Mouse (Mus musculus) T-cell, adult 2 months (primary cell): Measurements from ENCODE around the gene Elmo1.

ENCODE experiments used
- DNase-seq: peaks from one replicate; pipeline ENCODE4 v3.0.0; 2022; ENCODE audit warnings: low spot score

Elmo1 gene

GRCm38 (mm10) chr13:20320232-20320631 lies 229.8 kb downstream of the Elmo1 start:
- DNase-seq: no peak

- no peak for DNase-seq
These were observed 233.1 kb downstream of the Elmo1 start for GRCm38 (mm10) chr13:20323478-20323877.

GRCm38 (mm10) chr13:20327064-20327463 lies 236.7 kb downstream of the Elmo1 start:
- no peak for DNase-seq

DNA sequence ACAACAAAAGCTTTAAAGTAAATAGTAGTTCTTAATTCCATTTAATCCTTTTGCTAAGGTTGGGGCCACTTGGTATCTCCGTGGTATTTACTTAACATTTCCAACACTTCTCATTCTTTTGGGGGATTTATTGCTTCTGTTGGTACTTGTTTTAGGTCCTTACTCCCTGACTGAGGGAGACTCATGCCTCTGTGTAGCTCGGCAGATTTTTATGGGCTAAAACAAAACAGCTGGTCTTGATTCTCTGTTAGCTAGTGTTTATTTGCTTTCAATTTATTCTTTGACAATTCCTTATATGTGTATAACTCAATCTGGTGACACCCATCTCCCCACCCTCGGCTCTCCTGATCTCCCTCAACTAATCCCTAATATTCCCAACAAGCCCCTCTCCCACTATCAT lies 237.6 kb downstream of the Elmo1 start:
- no peak for DNase-seq

DNA sequence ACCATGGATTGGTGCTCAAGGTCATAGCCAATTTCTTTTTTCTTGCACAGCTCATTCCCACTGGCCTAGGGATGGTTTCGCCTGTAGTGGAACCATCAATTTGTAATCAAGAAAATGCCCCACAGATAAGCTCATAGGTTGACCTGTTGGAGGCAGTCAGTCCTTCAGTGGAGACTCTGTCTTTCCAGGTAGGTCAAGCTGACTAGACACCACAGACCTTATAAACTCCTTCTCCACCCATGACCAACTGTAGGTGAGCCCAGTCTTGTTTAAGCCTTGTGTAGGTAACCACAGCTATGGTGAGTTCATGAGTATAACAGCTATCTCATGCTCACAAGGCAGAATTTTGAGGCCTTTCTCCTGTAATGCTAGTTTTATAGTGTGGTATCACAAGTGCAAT lies 238.3 kb downstream of the Elmo1 start:
- DNase-seq: no peak

GRCm38 (mm10) chr13:20330954-20331353 lies 240.6 kb downstream of the Elmo1 start:
- no peak for DNase-seq

DNA sequence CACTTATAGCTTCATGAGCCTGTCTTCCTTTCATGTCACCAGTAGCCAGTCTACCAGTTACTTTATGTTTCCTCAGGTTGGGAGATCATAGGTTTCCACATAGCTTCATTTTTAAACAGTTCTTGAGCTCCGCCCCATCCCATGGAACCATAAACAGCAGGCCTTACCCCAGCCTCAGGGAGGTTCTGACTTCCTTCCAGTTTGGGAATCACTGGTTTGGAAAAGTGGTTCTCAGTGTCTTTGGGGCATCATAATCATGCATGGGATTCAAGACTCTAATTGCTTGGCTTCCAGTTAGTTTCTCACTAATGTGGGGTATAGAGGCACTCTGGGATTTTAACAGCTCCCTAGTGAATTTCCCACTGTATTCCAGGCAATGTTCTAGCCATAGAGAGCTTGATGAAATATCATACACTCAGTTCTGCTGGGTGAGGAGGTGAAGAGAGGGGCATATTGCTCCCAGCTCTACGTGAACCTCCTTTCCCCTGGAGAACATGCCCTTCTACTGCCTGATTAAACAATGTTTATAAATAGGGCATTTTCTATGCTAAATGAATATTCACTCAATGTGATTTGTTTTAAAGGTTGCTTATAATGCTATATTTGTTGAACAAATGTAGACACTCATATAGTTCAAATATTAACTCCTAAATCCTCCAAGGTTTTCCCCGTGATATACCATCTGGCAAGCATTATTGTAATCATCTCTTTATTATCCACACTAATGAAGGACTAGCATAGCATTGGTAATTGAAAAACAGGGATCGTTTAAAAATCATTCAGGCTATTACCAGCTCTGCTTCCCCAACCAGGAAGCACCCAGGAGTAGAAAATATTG lies 244.9 kb downstream of the Elmo1 start:
- no peak for DNase-seq

GRCm38 (mm10) chr13:20335889-20336497 lies 245.6 kb downstream of the Elmo1 start:
- DNase-seq: no peak

- no peak for DNase-seq
These were observed 252.5 kb downstream of the Elmo1 start for GRCm38 (mm10) chr13:20342881-20343280.

- DNase-seq: no peak
These were observed 259.4 kb downstream of the Elmo1 start for GRCm38 (mm10) chr13:20349754-20350153.

- no peak for DNase-seq
These were observed 262.2 kb downstream of the Elmo1 start for GRCm38 (mm10) chr13:20352631-20353030.

DNA sequence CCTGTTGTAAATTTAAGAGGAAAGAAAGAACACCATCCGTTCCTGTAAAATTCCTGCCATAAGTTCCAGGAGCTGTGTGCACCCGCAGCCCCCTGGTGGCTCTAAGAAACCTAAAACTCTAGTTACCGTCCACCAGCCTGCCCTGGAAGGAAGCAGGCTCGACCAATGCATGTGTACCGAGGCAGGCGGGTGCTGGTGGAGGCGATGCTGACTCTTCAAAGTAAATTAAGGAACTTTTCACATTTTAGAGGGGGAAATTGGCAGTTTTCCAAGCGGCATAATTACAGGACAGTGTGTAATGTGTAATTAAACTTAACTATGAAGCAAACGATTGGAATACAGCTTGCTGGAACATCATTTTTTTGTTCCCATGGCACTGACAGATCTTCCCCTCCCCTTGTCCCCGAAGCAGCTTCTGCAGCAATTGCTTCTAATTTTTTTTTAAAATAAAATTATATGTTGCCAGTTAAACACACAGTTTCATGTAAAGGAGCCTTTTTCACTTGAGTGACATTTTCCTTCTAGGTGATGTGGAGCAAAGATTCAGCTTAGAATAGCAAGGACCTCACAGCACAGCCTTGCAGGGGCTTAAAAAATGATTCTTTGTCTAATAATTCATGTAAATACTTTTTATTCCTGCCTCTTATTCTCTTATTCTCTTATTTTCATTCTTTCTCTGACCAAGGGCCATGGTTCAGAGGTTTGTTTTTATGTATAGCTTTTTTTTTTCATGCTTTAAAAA lies 263.6 kb downstream of the Elmo1 start:
- DNase-seq: no peak

DNA sequence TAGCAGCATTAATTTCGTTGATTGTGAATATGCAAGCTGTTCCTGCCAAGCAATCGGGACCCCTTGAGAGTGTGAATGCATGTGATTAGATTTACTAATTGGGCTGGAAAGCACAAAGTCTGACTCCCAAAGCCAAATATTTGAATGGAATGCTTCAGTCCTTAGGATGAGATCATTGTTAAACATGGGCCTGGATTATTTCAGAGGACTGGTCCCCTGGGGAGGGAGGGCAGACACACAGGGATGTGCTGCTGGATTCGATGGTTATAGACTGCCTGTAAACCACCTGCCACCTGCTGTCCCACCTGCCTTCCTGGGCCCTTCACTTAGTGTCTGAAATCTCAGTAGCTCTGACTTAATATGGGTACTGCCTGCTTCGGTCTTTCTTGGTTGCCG lies 264.2 kb downstream of the Elmo1 start:
- no peak for DNase-seq

GRCm38 (mm10) chr13:20362541-20362940 lies 272.1 kb downstream of the Elmo1 start:
- DNase-seq: no peak

DNA sequence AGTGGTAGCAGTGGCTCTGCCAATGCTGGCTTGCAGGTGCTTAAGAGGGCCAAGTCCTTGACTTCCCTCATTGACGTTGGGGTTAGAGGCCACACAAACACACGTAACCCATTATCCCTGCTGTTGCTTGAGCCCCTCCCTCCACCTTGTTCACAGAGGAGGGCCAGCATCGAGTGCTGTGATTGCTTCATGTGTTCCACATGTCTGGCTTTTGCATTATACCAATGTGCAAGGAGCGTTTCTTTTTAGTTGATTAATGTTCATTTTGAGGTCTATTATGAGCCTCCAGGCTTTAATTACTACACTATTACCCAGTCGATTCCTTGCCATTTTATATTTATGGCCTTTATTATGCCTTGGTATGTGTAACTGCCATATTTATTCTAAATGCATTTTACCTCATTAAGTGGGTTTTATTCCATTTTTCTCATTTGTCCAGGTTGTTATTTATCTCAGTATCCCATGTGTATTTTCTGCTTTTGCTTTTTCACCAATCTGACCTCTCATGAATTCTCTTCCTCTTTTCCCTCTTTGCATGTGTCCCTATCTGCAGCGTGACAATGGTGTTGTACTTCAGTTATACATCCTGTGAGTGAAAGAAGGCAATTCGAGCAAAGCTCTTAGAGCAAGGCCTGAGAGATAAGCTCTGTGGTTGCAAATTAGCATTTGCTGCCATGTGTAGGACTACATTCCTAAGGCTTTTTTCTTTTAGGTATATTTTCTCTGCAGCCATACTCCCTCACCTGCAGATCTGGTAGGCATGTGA lies 275.6 kb downstream of the Elmo1 start:
- no peak for DNase-seq

DNA sequence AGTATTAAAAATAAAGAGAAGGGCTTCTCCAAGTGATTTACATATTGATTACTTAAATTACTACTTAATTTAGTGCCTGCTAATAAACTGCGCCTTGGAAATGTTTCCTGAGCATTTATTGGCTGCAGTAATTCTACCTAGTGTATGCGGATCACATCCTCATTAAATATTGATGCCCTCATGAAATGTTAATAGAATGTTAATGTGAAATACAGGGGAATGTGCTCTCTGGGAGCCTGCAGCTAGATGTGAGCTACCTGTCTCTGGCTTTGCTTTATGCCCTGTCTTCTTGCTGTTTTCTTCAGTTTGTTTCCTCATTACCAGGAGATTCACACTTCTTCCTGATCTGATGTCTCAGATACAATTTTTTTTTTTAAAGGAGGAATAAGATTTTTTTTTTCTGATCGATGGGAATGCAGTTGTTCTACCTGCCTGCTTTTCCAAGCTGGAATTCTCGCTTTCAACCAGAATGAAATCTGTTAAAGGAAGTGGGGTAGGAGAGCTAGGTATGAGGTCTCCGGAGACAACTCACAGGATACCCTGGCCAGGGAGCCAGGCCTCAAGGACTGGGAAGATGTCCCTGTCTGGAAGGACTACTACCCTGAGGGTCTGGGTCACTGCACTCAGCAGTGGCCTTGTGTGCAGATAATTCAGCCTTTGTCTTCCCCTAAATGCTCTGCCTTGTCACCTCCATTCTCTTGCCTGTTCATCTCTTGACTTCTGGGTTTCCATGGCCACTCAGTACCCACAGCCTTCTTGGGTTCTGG lies 279.8 kb downstream of the Elmo1 start:
- DNase-seq: no peak

GRCm38 (mm10) chr13:20371501-20371900 lies 281.1 kb downstream of the Elmo1 start:
- DNase-seq: no peak

GRCm38 (mm10) chr13:20372335-20372734 lies 281.9 kb downstream of the Elmo1 start:
- no peak for DNase-seq

- DNase-seq: no peak
These were observed 288.5 kb downstream of the Elmo1 start for GRCm38 (mm10) chr13:20378869-20379268.

DNA sequence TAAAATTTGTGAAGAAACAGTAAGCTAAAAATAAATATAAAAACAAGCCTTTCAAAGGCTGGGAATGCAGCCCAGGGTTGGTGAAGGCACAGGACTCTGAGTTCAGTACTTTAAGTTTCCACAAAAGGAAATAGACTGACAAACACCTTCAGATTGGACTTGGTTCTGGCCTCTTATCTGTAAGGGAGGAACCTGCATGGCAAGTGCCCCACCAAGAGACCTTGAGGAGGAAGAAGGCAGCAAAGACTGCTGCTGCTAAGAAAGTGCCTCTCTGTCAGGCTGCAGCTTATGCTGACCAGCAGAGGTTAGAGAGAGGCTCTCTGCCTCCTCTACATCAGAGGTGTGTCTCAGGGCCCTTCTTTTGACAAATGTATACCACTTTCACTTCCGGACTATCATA lies 293.5 kb downstream of the Elmo1 start:
- DNase-seq: no peak

- no peak for DNase-seq
These were observed 294.4 kb downstream of the Elmo1 start for GRCm38 (mm10) chr13:20384846-20385245.
